Mouse (Mus musculus): ENCODE measurements at regions not wholly inside any gene's neighbourhood (a gene's known extent, or its start where the extent isn't known, plus 50 kb on each side); places are given as distances from the start of the nearest gene placed in this dataset.

GRCm38 (mm10) chr4:35417866-35418265 is 191.9 kb upstream of the C9orf72 start:
- Histone ChIP-seq H3K27ac (ENCODE audit: low read depth) (no peak overlapping the region), H3K27me3 (replicated peaks; ENCODE audit: control insufficient read depth, insufficient read depth, low read length) (no peaks in the 10 kb centered on the region), H3K36me3 (ENCODE audit: control insufficient read depth, insufficient read depth, low read length) (no peaks in the 10 kb centered on the region), H3K4me3 (ENCODE audit: low read depth, low read length) (no peak overlapping the region), H3K9ac (ENCODE audit: low read length) (no peak overlapping the region), H3K4me1 (replicated peaks; ENCODE audit: control insufficient read depth, insufficient read depth, low read length) (no peaks in the 10 kb centered on the region), H3K9me3 (ENCODE audit: control insufficient read depth, low read length) (no peaks in the 10 kb centered on the region), H3K4me2 (ENCODE audit: low read length) (no peak overlapping the region)
- no peak for ATAC-seq (replicated peaks; ENCODE audit: low FRiP score, low TSS enrichment, low read depth)
- peak; percentile 65 for DNase-seq (ENCODE audit: low spot score)
- 53% methylated on average over 3 of the region's 3 CpGs for WGBS

- H3K4me2 ChIP-seq (ENCODE audit: low read length) = no peak overlapping the region
- no peaks in the 10 kb centered on the region for H3K27me3 ChIP-seq (replicated peaks; ENCODE audit: control insufficient read depth, insufficient read depth, low read length)
- no peak for ATAC-seq (replicated peaks; ENCODE audit: low FRiP score, low TSS enrichment, low read depth)
- H3K9me3 ChIP-seq (ENCODE audit: control insufficient read depth, low read length) = no peaks in the 10 kb centered on the region
- no peaks in the 10 kb centered on the region for H3K4me1 ChIP-seq (replicated peaks; ENCODE audit: control insufficient read depth, insufficient read depth, low read length)
- H3K9ac ChIP-seq (ENCODE audit: low read length) = no peak overlapping the region
- H3K27ac ChIP-seq (ENCODE audit: low read depth) = no peak overlapping the region
- no peak for DNase-seq (ENCODE audit: low spot score)
- H3K36me3 ChIP-seq (ENCODE audit: control insufficient read depth, insufficient read depth, low read length) = no peaks in the 10 kb centered on the region
- H3K4me3 ChIP-seq (ENCODE audit: low read depth, low read length) = no peak overlapping the region
- 74% methylated on average over 3 of the region's 3 CpGs for WGBS
Measured at GRCm38 (mm10) chr4:35413488-35413887, 187.5 kb upstream of the C9orf72 start.

GRCm38 (mm10) chr4:35405301-35406006 is 179.5 kb upstream of the C9orf72 start:
- 81% methylated on average over 7 of the region's 7 CpGs for WGBS
- Histone ChIP-seq H3K27me3 (replicated peaks; ENCODE audit: control insufficient read depth, insufficient read depth, low read length) (no peaks in the 10 kb centered on the region), H3K36me3 (ENCODE audit: control insufficient read depth, insufficient read depth, low read length) (no peaks in the 10 kb centered on the region), H3K4me3 (ENCODE audit: low read depth, low read length) (no peak overlapping the region), H3K9ac (ENCODE audit: low read length) (no peak overlapping the region), H3K4me1 (replicated peaks; ENCODE audit: control insufficient read depth, insufficient read depth, low read length) (no peaks in the 10 kb centered on the region), H3K4me2 (ENCODE audit: low read length) (no peak overlapping the region), H3K27ac (ENCODE audit: low read depth) (no peak overlapping the region), H3K9me3 (ENCODE audit: control insufficient read depth, low read length) (no peaks in the 10 kb centered on the region)
- DNase-seq (ENCODE audit: low spot score) (no peak), ATAC-seq (replicated peaks; ENCODE audit: low FRiP score, low TSS enrichment, low read depth) (no peak)

GRCm38 (mm10) chr4:35404068-35404467 is 178.1 kb upstream of the C9orf72 start:
- no peaks in the 10 kb centered on the region for H3K9me3 ChIP-seq (ENCODE audit: control insufficient read depth, low read length)
- ATAC-seq (replicated peaks; ENCODE audit: low FRiP score, low TSS enrichment, low read depth) (no peak), DNase-seq (ENCODE audit: low spot score) (no peak)
- H3K4me2 ChIP-seq (ENCODE audit: low read length) = no peak overlapping the region
- no peak overlapping the region for H3K4me3 ChIP-seq (ENCODE audit: low read depth, low read length)
- no peaks in the 10 kb centered on the region for H3K27me3 ChIP-seq (replicated peaks; ENCODE audit: control insufficient read depth, insufficient read depth, low read length)
- H3K9ac ChIP-seq (ENCODE audit: low read length) = no peak overlapping the region
- no peak overlapping the region for H3K27ac ChIP-seq (ENCODE audit: low read depth)
- no peaks in the 10 kb centered on the region for H3K4me1 ChIP-seq (replicated peaks; ENCODE audit: control insufficient read depth, insufficient read depth, low read length)
- H3K36me3 ChIP-seq (ENCODE audit: control insufficient read depth, insufficient read depth, low read length) = no peaks in the 10 kb centered on the region
- WGBS = 82% methylated on average over 2 of the region's 2 CpGs

GRCm38 (mm10) chr4:35403594-35403993 is 177.6 kb upstream of the C9orf72 start:
- Histone ChIP-seq H3K4me2 (ENCODE audit: low read length) (no peak overlapping the region), H3K27ac (ENCODE audit: low read depth) (no peak overlapping the region), H3K4me3 (ENCODE audit: low read depth, low read length) (no peak overlapping the region), H3K27me3 (replicated peaks; ENCODE audit: control insufficient read depth, insufficient read depth, low read length) (no peaks in the 10 kb centered on the region), H3K4me1 (replicated peaks; ENCODE audit: control insufficient read depth, insufficient read depth, low read length) (no peaks in the 10 kb centered on the region), H3K36me3 (ENCODE audit: control insufficient read depth, insufficient read depth, low read length) (no peaks in the 10 kb centered on the region), H3K9me3 (ENCODE audit: control insufficient read depth, low read length) (no peaks in the 10 kb centered on the region), H3K9ac (ENCODE audit: low read length) (no peak overlapping the region)
- no peak for ATAC-seq (replicated peaks; ENCODE audit: low FRiP score, low TSS enrichment, low read depth)
- 55% methylated on average over 6 of the region's 6 CpGs for WGBS
- no peak for DNase-seq (ENCODE audit: low spot score)

GRCm38 (mm10) chr4:35402376-35403133 is 176.6 kb upstream of the C9orf72 start:
- Histone ChIP-seq H3K4me3 (ENCODE audit: low read depth, low read length) (no peak overlapping the region), H3K36me3 (ENCODE audit: control insufficient read depth, insufficient read depth, low read length) (no peaks in the 10 kb centered on the region), H3K27me3 (replicated peaks; ENCODE audit: control insufficient read depth, insufficient read depth, low read length) (no peaks in the 10 kb centered on the region), H3K4me2 (ENCODE audit: low read length) (no peak overlapping the region), H3K27ac (ENCODE audit: low read depth) (no peak overlapping the region), H3K9ac (ENCODE audit: low read length) (no peak overlapping the region), H3K9me3 (ENCODE audit: control insufficient read depth, low read length) (no peaks in the 10 kb centered on the region), H3K4me1 (replicated peaks; ENCODE audit: control insufficient read depth, insufficient read depth, low read length) (no peaks in the 10 kb centered on the region)
- 80% methylated on average over 9 of the region's 9 CpGs for WGBS
- DNase-seq (ENCODE audit: low spot score) = no peak
- no peak for ATAC-seq (replicated peaks; ENCODE audit: low FRiP score, low TSS enrichment, low read depth)

- ATAC-seq (replicated peaks; ENCODE audit: low FRiP score, low TSS enrichment, low read depth) = no peak
- DNase-seq (ENCODE audit: low spot score) = no peak
- WGBS = 73% methylated on average over 4 of the region's 4 CpGs
Measured at GRCm38 (mm10) chr4:35401783-35402182, 175.8 kb upstream of the C9orf72 start.

GRCm38 (mm10) chr4:35400511-35400910 is 174.5 kb upstream of the C9orf72 start:
- Histone ChIP-seq H3K36me3 (ENCODE audit: control insufficient read depth, insufficient read depth, low read length) (no peaks in the 10 kb centered on the region), H3K27me3 (replicated peaks; ENCODE audit: control insufficient read depth, insufficient read depth, low read length) (no peaks in the 10 kb centered on the region), H3K4me1 (replicated peaks; ENCODE audit: control insufficient read depth, insufficient read depth, low read length) (no peaks in the 10 kb centered on the region), H3K9me3 (ENCODE audit: control insufficient read depth, low read length) (no peaks in the 10 kb centered on the region), H3K4me3 (ENCODE audit: low read depth, low read length) (no peak overlapping the region), H3K27ac (ENCODE audit: low read depth) (no peak overlapping the region), H3K4me2 (ENCODE audit: low read length) (no peak overlapping the region), H3K9ac (ENCODE audit: low read length) (no peak overlapping the region)
- ATAC-seq (replicated peaks; ENCODE audit: low FRiP score, low TSS enrichment, low read depth) (no peak), DNase-seq (ENCODE audit: low spot score) (no peak)
- 83% methylated on average over 6 of the region's 6 CpGs for WGBS

More at GRCm38 (mm10) chr4:35401783-35402182, 175.8 kb upstream of the C9orf72 start:
- no peak overlapping the region for H3K4me3 ChIP-seq (ENCODE audit: low read depth, low read length)
- H3K36me3 ChIP-seq (ENCODE audit: control insufficient read depth, insufficient read depth, low read length) = no peaks in the 10 kb centered on the region
- H3K4me2 ChIP-seq (ENCODE audit: low read length) = no peak overlapping the region
- H3K4me1 ChIP-seq (replicated peaks; ENCODE audit: control insufficient read depth, insufficient read depth, low read length) = no peaks in the 10 kb centered on the region
- H3K9me3 ChIP-seq (ENCODE audit: control insufficient read depth, low read length) = no peaks in the 10 kb centered on the region
- no peak overlapping the region for H3K9ac ChIP-seq (ENCODE audit: low read length)
- no peaks in the 10 kb centered on the region for H3K27me3 ChIP-seq (replicated peaks; ENCODE audit: control insufficient read depth, insufficient read depth, low read length)
- no peak overlapping the region for H3K27ac ChIP-seq (ENCODE audit: low read depth)

- no peaks in the 10 kb centered on the region for H3K27me3 ChIP-seq (replicated peaks; ENCODE audit: control insufficient read depth, insufficient read depth, low read length)
- no peak for ATAC-seq (replicated peaks; ENCODE audit: low FRiP score, low TSS enrichment, low read depth)
- no peak overlapping the region for H3K9ac ChIP-seq (ENCODE audit: low read length)
- no peak for DNase-seq (ENCODE audit: low spot score)
- H3K4me1 ChIP-seq (replicated peaks; ENCODE audit: control insufficient read depth, insufficient read depth, low read length) = no peaks in the 10 kb centered on the region
- no peaks in the 10 kb centered on the region for H3K36me3 ChIP-seq (ENCODE audit: control insufficient read depth, insufficient read depth, low read length)
- no peak overlapping the region for H3K27ac ChIP-seq (ENCODE audit: low read depth)
- 93% methylated on average over 5 of the region's 5 CpGs for WGBS
- no peak overlapping the region for H3K4me2 ChIP-seq (ENCODE audit: low read length)
- H3K4me3 ChIP-seq (ENCODE audit: low read depth, low read length) = no peak overlapping the region
- no peaks in the 10 kb centered on the region for H3K9me3 ChIP-seq (ENCODE audit: control insufficient read depth, low read length)
Measured at GRCm38 (mm10) chr4:35395583-35395877, 169.6 kb upstream of the C9orf72 start.
